Mouse (Mus musculus): ENCODE data around the gene Fam117b. TPM values are rescaled to one million over a fixed set of nuclear protein-coding genes. Genes with fewer than 3 reads are reported as not detected.

The Fam117b gene
- total and polyA plus RNA-seq, 3 experiments, result 62.7 to 126 (median 84.8) TPM

GRCm38 (mm10) chr1:60015511-60015910 lies 102.7 kb downstream of the Fam117b start:
- DNase-seq (ENCODE audit: low spot score) (no peak), ATAC-seq (ENCODE audit: extremely low read depth, insufficient number of reproducible peaks, low FRiP score, poor library complexity, severe bottlenecking) (no peak)
- Histone ChIP-seq H3K27me3 (ENCODE audit: insufficient read depth, low read length) (no peaks in the 10 kb centered on the region), H3K36me3 (replicated peaks) (peaks cover 17% of the 10 kb centered on the region), H3K9me3 (replicated peaks) (no peaks in the 10 kb centered on the region), H3K4me3 (ENCODE audit: low read depth, low read length) (peak overlapping the region; percentile 40; the same call in 1 of the 2 replicates), H3K4me1 (ENCODE audit: insufficient read depth, low read depth, low read length) (peaks cover 68% of the 10 kb centered on the region)
- TF ChIP-seq CTCF (IDR thresholded peaks at IDR 0.05; ENCODE audit: low read depth, low read length), result no peak
- TF ChIP-seq GATA1 (IDR thresholded peaks at IDR 0.05; ENCODE audit: borderline replicate concordance, low read length), result no peak
- TF ChIP-seq TAL1 (conservative IDR thresholded peaks at IDR 0.05; ENCODE audit: low read depth, low read length), result no peak
- TF ChIP-seq GATA2 (IDR thresholded peaks at IDR 0.05; ENCODE audit: borderline replicate concordance, low read depth, low read length), result no peak
- TF ChIP-seq POLR2AphosphoS5 (IDR thresholded peaks at IDR 0.05; ENCODE audit: insufficient replicate concordance, low read depth, low read length), result no peak

GRCm38 (mm10) chr1:60016136-60016611 lies 103.4 kb downstream of the Fam117b start:
- Histone ChIP-seq H3K9me3 (replicated peaks) (no peaks in the 10 kb centered on the region), H3K36me3 (replicated peaks) (peaks cover 15% of the 10 kb centered on the region), H3K27me3 (ENCODE audit: insufficient read depth, low read length) (no peaks in the 10 kb centered on the region), H3K4me3 (ENCODE audit: low read depth, low read length) (peak overlapping the region; percentile 40; the same call in 1 of the 2 replicates), H3K4me1 (ENCODE audit: insufficient read depth, low read depth, low read length) (peaks cover 65% of the 10 kb centered on the region)
- TF ChIP-seq GATA1 (IDR thresholded peaks at IDR 0.05; ENCODE audit: borderline replicate concordance, low read length), result no peak
- no peak for TF ChIP-seq TAL1 (conservative IDR thresholded peaks at IDR 0.05; ENCODE audit: low read depth, low read length)
- TF ChIP-seq POLR2AphosphoS5 (IDR thresholded peaks at IDR 0.05; ENCODE audit: insufficient replicate concordance, low read depth, low read length), result no peak
- no peak for TF ChIP-seq CTCF (IDR thresholded peaks at IDR 0.05; ENCODE audit: low read depth, low read length)
- no peak for TF ChIP-seq GATA2 (IDR thresholded peaks at IDR 0.05; ENCODE audit: borderline replicate concordance, low read depth, low read length)
- no peak for DNase-seq (ENCODE audit: low spot score)
- ATAC-seq (ENCODE audit: extremely low read depth, insufficient number of reproducible peaks, low FRiP score, poor library complexity, severe bottlenecking), result no peak

GRCm38 (mm10) chr1:60017031-60017469 lies 104.2 kb downstream of the Fam117b start:
- TF ChIP-seq GATA1 (IDR thresholded peaks at IDR 0.05; ENCODE audit: borderline replicate concordance, low read length), result no peak
- TF ChIP-seq GATA2 (IDR thresholded peaks at IDR 0.05; ENCODE audit: borderline replicate concordance, low read depth, low read length), result no peak
- no peak for TF ChIP-seq POLR2AphosphoS5 (IDR thresholded peaks at IDR 0.05; ENCODE audit: insufficient replicate concordance, low read depth, low read length)
- TF ChIP-seq TAL1 (conservative IDR thresholded peaks at IDR 0.05; ENCODE audit: low read depth, low read length), result no peak
- no peak for TF ChIP-seq CTCF (IDR thresholded peaks at IDR 0.05; ENCODE audit: low read depth, low read length)
- Histone ChIP-seq H3K4me3 (ENCODE audit: low read depth, low read length) (peak overlapping the region; percentile 18; the same call in 1 of the 2 replicates), H3K36me3 (replicated peaks) (peaks cover 8% of the 10 kb centered on the region), H3K27me3 (ENCODE audit: insufficient read depth, low read length) (no peaks in the 10 kb centered on the region), H3K9me3 (replicated peaks) (no peaks in the 10 kb centered on the region), H3K4me1 (ENCODE audit: insufficient read depth, low read depth, low read length) (peaks cover 58% of the 10 kb centered on the region)
- peak; percentile 86 for ATAC-seq (ENCODE audit: extremely low read depth, insufficient number of reproducible peaks, low FRiP score, poor library complexity, severe bottlenecking)
- DNase-seq (ENCODE audit: low spot score), result peak; percentile 70

Other genes starting within 250 kb of the Fam117b start
- gene Sumo1, start 242.2 kb upstream of the Fam117b start, total RNA-seq (2014; fragmentation: Nextera tagmentation), result 235 and 250 TPM in 2 replicates
- gene Sumo1, start 242.2 kb upstream of the Fam117b start, total RNA-seq (2017), result 329 and 350 TPM in 2 replicates
- gene Sumo1, start 242.2 kb upstream of the Fam117b start, polyA plus RNA-seq (2012), result 424 and 589 TPM in 2 replicates
- 536 and 646 TPM in 2 replicates for gene Nop58, start 228.0 kb upstream of the Fam117b start, total RNA-seq (2014; fragmentation: Nextera tagmentation)
- gene Nop58, start 228.0 kb upstream of the Fam117b start, total RNA-seq (2017), result 1,169 and 1,289 TPM in 2 replicates
- 147 and 228 TPM in 2 replicates for gene Nop58, start 228.0 kb upstream of the Fam117b start, polyA plus RNA-seq (2012)
- 103 and 112 TPM in 2 replicates for gene Bmpr2, start 149.6 kb upstream of the Fam117b start, total RNA-seq (2014; fragmentation: Nextera tagmentation)
- gene Bmpr2, start 149.6 kb upstream of the Fam117b start, total RNA-seq (2017), result 54.1 and 59.9 TPM in 2 replicates
- gene Bmpr2, start 149.6 kb upstream of the Fam117b start, polyA plus RNA-seq (2012), result 3.0 and 3.4 TPM in 2 replicates
- 9.6 and 10.5 TPM in 2 replicates for gene Ica1l, start 130.2 kb downstream of the Fam117b start, total RNA-seq (2014; fragmentation: Nextera tagmentation)
- gene Ica1l, start 130.2 kb downstream of the Fam117b start, total RNA-seq (2017), result 9.0 and 9.5 TPM in 2 replicates
- gene Ica1l, start 130.2 kb downstream of the Fam117b start, polyA plus RNA-seq (2012), result 1.3 and 2.2 TPM in 2 replicates
- 56.5 and 57.1 TPM in 2 replicates for gene Carf, start 185.2 kb downstream of the Fam117b start, total RNA-seq (2014; fragmentation: Nextera tagmentation)
- 22.4 and 29.4 TPM in 2 replicates for gene Carf, start 185.2 kb downstream of the Fam117b start, total RNA-seq (2017)
- gene Carf, start 185.2 kb downstream of the Fam117b start, polyA plus RNA-seq (2012), result 0.79 and 0.93 TPM in 2 replicates
- gene Wdr12, start 185.6 kb downstream of the Fam117b start, total RNA-seq (2014; fragmentation: Nextera tagmentation), result 133 and 142 TPM in 2 replicates
- 171 and 174 TPM in 2 replicates for gene Wdr12, start 185.6 kb downstream of the Fam117b start, total RNA-seq (2017)
- gene Wdr12, start 185.6 kb downstream of the Fam117b start, polyA plus RNA-seq (2012), result 4.7 TPM in 2 replicates

Measured in G1E (cell line).